Mouse (Mus musculus): ENCODE data around the gene Birc3.

The Birc3 gene

GRCm38 (mm10) chr9:7872775-7873439 lies at the start of gene Birc3:
Gene Birc3, minus strand, starts transcription at chr9:7873186.
- in situ Hi-C loops (cut with MseI, MboI): no loop called here

GRCm38 (mm10) chr9:7914925-7915324 lies 41.9 kb upstream of the Birc3 start:
- in situ Hi-C loops (cut with MseI, MboI): no loop called here

GRCm38 (mm10) chr9:7914487-7914886 lies 41.5 kb upstream of the Birc3 start:
- in situ Hi-C loops (cut with MseI, MboI): no loop called here

- in situ Hi-C loops (cut with MseI, MboI): no loop called here
Observed at GRCm38 (mm10) chr9:7913953-7914352, 41.0 kb upstream of the Birc3 start.

- in situ Hi-C loops (cut with MseI, MboI): no loop called here
Observed at GRCm38 (mm10) chr9:7907351-7907985, 34.5 kb upstream of the Birc3 start.

GRCm38 (mm10) chr9:7906564-7906963 lies 33.6 kb upstream of the Birc3 start:
- in situ Hi-C loops (cut with MseI, MboI): no loop called here

GRCm38 (mm10) chr9:7903825-7904224 lies 30.8 kb upstream of the Birc3 start:
- in situ Hi-C loops (cut with MseI, MboI): no loop called here

- in situ Hi-C loops (cut with MseI, MboI): no loop called here
Observed at GRCm38 (mm10) chr9:7903262-7903661, 30.3 kb upstream of the Birc3 start.

- in situ Hi-C loops (cut with MseI, MboI): no loop called here
Observed at GRCm38 (mm10) chr9:7902311-7902710, 29.3 kb upstream of the Birc3 start.

- in situ Hi-C loops (cut with MseI, MboI): no loop called here
Observed at GRCm38 (mm10) chr9:7900965-7901364, 28.0 kb upstream of the Birc3 start.

GRCm38 (mm10) chr9:7897502-7897901 lies 24.5 kb upstream of the Birc3 start:
- in situ Hi-C loops (cut with MseI, MboI): loop anchor here (5.0 to 10.0 kb wide), 2 partner anchors 183 to 185 kb away; no protein-coding TSS in a partner anchor

- in situ Hi-C loops (cut with MseI, MboI): loop anchor here in 1 of 2 experiments (10.0 kb wide), 1 partner anchor 177 kb away; no protein-coding TSS in a partner anchor
Observed at GRCm38 (mm10) chr9:7891796-7892195, 18.8 kb upstream of the Birc3 start.

- in situ Hi-C loops (cut with MseI, MboI): loop anchor here in 1 of 2 experiments (10.0 kb wide), 1 partner anchor 176 kb away; no protein-coding TSS in a partner anchor
Observed at GRCm38 (mm10) chr9:7891177-7891576, 18.2 kb upstream of the Birc3 start.

- in situ Hi-C loops (cut with MseI, MboI): no loop called here
Observed at GRCm38 (mm10) chr9:7884346-7884745, 11.4 kb upstream of the Birc3 start.

- in situ Hi-C loops (cut with MseI, MboI): no loop called here
Observed at GRCm38 (mm10) chr9:7882304-7882865, 9.4 kb upstream of the Birc3 start.

GRCm38 (mm10) chr9:7873511-7874211 lies 675 bp upstream of the Birc3 start:
- in situ Hi-C loops (cut with MseI, MboI): no loop called here

- in situ Hi-C loops (cut with MseI, MboI): no loop called here
Observed at GRCm38 (mm10) chr9:7872044-7872774, 777 bp downstream of the Birc3 start.

GRCm38 (mm10) chr9:7871316-7872043 lies 1.5 kb downstream of the Birc3 start:
- in situ Hi-C loops (cut with MseI, MboI): no loop called here

GRCm38 (mm10) chr9:7870556-7871315 lies 2.2 kb downstream of the Birc3 start:
- in situ Hi-C loops (cut with MseI, MboI): no loop called here

GRCm38 (mm10) chr9:7868838-7869491 lies 4.0 kb downstream of the Birc3 start:
- in situ Hi-C loops (cut with MseI, MboI): no loop called here

All from mouse trophoblast stem cell (cell line).